Mouse (Mus musculus) cerebellum, postnatal 25 days (tissue): ENCODE results near the gene Dbndd2.

Experiments used
- DNase-seq, 2 experiments: peaks; one replicate each; pipeline ENCODE4 v3.0.0; 2021; ENCODE audit warnings: mixed read lengths in 2 of 2

Gene Dbndd2

GRCm38 (mm10) chr2:164505619-164506347 lies 19.9 kb downstream of the Dbndd2 start:
- no peak for DNase-seq

GRCm38 (mm10) chr2:164507811-164508210 lies 21.9 kb downstream of the Dbndd2 start:
- no peak for DNase-seq

GRCm38 (mm10) chr2:164510621-164511190 lies 24.8 kb downstream of the Dbndd2 start:
- DNase-seq, result no peak

- DNase-seq, result no peak
Observed at GRCm38 (mm10) chr2:164512121-164512909, 26.4 kb downstream of the Dbndd2 start.

GRCm38 (mm10) chr2:164513389-164513788 lies 27.5 kb downstream of the Dbndd2 start:
- no peak for DNase-seq

GRCm38 (mm10) chr2:164514916-164515315 lies 29.0 kb downstream of the Dbndd2 start:
- no peak for DNase-seq

GRCm38 (mm10) chr2:164515897-164516296 lies 30.0 kb downstream of the Dbndd2 start:
- no peak for DNase-seq

GRCm38 (mm10) chr2:164516592-164516991 lies 30.7 kb downstream of the Dbndd2 start:
- DNase-seq, result no peak

GRCm38 (mm10) chr2:164517485-164518221 lies 31.7 kb downstream of the Dbndd2 start:
- peak; percentile 60 to 65 for DNase-seq

GRCm38 (mm10) chr2:164518266-164519170 lies 32.6 kb downstream of the Dbndd2 start:
- no peak for DNase-seq

GRCm38 (mm10) chr2:164519171-164519526 lies 33.2 kb downstream of the Dbndd2 start:
- no peak for DNase-seq

GRCm38 (mm10) chr2:164520782-164521181 lies 34.9 kb downstream of the Dbndd2 start:
- DNase-seq, result peak; percentile 23 to 57

- no peak for DNase-seq
Observed at GRCm38 (mm10) chr2:164521841-164522240, 35.9 kb downstream of the Dbndd2 start.

- DNase-seq, result no peak
Observed at GRCm38 (mm10) chr2:164522280-164522679, 36.4 kb downstream of the Dbndd2 start.

GRCm38 (mm10) chr2:164523301-164523773 lies 37.4 kb downstream of the Dbndd2 start:
- DNase-seq, result peak in 1 of 2 experiments; percentile 31

- no peak for DNase-seq
Observed at GRCm38 (mm10) chr2:164528557-164528956, 42.7 kb downstream of the Dbndd2 start.

GRCm38 (mm10) chr2:164531169-164531568 lies 45.3 kb downstream of the Dbndd2 start:
- DNase-seq, result peak; percentile 79 to 87

GRCm38 (mm10) chr2:164534315-164534714 lies 48.4 kb downstream of the Dbndd2 start:
- DNase-seq, result no peak

GRCm38 (mm10) chr2:164537003-164537402 lies 51.1 kb downstream of the Dbndd2 start:
- DNase-seq, result no peak

GRCm38 (mm10) chr2:164540652-164541427 lies 54.9 kb downstream of the Dbndd2 start:
- DNase-seq, result no peak

GRCm38 (mm10) chr2:164542132-164542531 lies 56.2 kb downstream of the Dbndd2 start:
- DNase-seq, result no peak
